Mouse (Mus musculus) large intestine, adult 2 months (tissue): ENCODE measurements around the gene Ankrd33b. TPM values are rescaled to one million over a fixed set of nuclear protein-coding genes. Genes with fewer than 3 reads are reported as not detected.

Experiments used
- DNase-seq: peaks from one replicate; pipeline ENCODE4 v3.0.0-alpha.2; 2012; ENCODE audit warnings: low read depth, low spot score
- WGBS: fragments of 180-500 bp; shearing (Covaris S2); methylation state at CpG from one replicate; pipeline ENCODE4 v1.1.7; 2018; 5-methylcytosine and 5-hydroxymethylcytosine counted together
- polyA plus RNA-seq: library from polyadenylated mRNA; depleted of rRNA; stranded (reverse); fragments of >200 nt; gene quantifications from 2 replicates; pipeline ENCODE4 v1.2.3, GENCODE M21; 2012

Ankrd33b gene
- polyA plus RNA-seq, 1 experiment = 0.21 TPM

DNA sequence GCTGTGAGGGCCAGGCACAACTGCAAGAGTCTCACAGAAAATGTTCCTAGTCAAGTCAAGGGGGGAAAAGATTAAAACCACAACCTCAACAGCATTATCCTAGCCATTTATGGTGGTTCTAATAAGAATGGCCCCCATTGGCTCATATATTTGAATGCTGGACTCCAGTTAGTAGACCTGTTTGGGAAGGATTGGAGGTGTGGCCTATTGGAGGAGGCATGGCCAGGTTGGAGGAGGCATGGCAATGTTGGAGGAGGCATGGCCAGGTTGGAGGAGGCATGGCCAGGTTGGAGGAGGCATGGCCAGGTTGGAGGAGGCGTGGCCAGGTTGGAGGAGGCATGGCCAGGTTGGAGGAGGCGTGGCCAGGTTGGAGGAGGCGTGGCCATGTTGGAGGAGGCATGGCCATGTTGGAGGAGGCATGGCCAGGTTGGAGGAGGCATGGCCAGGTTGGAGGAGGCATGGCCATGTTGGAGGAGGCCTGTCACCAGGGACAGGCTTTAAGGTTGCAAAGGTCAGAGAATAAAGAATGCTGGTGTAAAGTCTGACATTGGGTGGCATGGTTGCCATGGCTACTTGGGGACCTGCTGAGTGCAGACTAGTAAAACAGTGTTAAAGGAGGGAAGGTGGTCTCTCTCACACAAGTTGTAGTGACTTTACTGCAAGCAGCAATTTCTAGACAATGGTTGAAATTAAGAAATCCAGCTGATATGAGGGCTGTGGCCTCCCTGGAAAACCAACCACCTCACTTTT, 50.3 kb downstream of the Ankrd33b start:
- DNase-seq = no peak
- 94% methylated on average over 3 of the region's 3 CpGs for WGBS

GRCm38 (mm10) chr15:31315630-31316231, 51.8 kb downstream of the Ankrd33b start:
- DNase-seq = peak; percentile 13
- 15% methylated on average over 5 of the region's 5 CpGs for WGBS

DNA sequence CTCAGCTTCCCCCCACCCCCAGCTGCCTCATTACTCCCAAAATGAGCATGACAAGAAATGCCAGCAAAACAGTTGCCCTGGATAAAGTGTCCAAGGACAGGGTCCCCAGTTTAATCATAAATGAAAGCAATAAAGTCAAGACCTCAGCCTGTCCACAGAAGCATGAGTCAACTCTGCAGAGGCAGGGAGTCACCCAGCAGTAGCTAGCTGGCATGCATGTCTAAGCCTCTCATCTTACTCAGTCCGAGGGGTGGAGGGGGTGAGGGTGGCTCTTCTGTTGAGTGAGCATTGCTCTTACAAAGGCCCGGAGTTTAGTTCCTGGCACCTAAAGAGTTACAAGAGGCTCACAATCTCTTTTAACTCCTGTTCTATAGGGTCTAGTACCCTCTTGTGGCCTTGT, 55.5 kb downstream of the Ankrd33b start:
- no peak for DNase-seq
- 45% methylated on average over 2 of the region's 2 CpGs for WGBS

DNA sequence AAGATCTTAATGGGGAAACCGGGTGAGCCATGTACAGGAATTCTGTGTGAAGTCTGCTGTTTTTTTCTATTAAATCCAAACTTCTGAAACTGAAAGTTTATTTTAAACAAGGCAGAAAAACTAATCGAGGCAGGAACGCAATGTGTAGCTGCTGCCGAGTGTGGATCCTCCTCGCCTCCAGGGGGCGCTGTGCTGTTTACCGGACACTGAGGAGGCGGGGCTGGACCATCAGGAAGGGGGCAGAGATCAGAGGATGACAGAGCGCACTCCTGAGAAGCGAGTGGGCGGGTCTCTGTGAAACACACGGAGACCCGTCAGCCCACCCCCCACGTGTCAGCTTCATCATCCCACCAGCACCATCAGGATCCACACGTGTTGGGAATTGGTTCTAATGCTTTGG, 58.0 kb downstream of the Ankrd33b start:
- DNase-seq = no peak
- WGBS = 73% methylated on average over 15 of the region's 15 CpGs

DNA sequence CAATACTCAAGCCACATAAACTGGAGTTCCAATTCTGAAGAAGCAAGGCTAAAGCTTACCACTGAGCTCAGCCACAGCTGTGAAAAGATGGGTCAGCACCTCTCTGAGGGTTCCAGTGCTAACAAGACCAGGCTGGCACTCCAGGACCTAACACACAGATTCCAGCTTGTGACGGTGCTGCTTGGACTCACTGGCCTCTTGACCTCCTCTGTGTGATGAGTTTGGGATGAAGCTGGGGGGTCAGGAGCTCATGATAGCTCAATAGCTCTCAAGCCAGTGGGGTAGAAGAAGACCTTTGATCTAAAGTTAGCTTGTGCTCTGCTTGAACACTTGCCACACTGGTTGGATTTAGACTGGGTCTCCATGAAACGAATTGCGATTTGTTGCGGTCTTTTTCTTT, 60.8 kb downstream of the Ankrd33b start:
- no peak for DNase-seq
- WGBS = 84% methylated on average over 4 of the region's 4 CpGs

GRCm38 (mm10) chr15:31305181-31305580, 62.3 kb downstream of the Ankrd33b start:
- no peak for DNase-seq
- 42% methylated on average over 6 of the region's 6 CpGs for WGBS

- DNase-seq = no peak
- 75% methylated on average over 3 of the region's 3 CpGs for WGBS
Observed at GRCm38 (mm10) chr15:31304302-31304701, 63.2 kb downstream of the Ankrd33b start.

DNA sequence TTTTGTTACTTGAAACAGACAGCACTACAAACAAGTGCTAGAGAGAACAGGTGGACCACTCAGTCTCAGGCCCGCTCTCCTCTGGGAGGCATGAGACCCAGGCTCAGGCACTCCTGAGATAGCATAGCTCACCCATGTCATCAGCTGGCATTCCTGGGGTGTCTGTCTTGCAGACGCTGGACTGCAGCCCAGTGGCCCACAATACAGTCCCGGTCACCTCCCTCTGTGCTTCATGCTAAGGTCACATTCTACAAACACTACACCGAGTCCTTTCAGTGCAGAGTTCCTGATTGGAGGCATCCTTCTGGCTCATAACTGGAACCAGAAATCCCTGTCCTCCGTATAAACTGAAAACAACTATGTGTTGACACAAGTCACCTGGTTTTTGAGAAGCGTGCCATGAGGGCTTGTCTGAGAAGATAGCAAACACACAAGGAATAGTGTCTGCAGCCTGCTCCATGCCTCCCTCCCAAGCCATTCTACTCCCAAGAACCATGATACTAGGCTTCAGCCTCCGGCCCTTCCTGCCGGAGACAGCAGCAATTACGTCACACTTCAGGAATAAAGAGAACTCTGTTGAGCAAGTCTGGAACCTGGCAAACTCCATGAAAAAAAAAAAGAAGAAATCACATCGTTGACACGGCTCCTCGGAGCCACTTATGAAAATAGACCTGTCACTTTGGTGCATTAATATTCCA, 65.1 kb downstream of the Ankrd33b start:
- DNase-seq = no peak
- 28% methylated on average over 12 of the region's 12 CpGs for WGBS

DNA sequence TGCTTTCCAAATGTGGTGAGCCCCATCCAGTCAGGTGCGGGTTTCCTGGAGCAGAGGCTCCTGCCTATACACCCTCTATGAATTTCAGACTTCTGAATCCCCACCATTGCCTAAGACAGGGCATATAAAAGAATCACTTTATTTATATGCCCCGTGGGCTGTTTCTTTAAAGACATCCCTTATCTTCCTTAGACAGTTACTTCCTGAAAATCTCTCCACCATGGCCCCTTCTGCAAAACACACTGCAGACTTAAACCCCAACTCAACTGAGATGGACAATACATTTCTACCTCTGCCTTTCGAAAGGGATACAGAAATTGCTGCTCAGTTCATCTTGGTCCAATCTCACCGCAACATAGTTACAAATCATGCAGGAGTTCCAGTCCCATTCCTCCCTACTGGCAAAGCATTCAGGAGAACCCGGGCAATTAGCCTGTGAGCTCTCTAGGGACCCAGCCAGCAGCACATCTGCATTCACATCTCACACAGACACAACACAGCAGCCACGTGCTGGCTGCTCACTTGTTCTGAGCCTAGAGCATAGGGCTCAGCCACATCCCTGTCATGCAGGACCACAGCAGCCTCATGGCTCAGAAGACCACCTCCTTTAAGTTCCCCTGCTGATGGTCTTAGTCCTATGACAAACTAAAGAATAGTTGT, 68.1 kb downstream of the Ankrd33b start:
- DNase-seq = no peak
- 56% methylated on average over 6 of the region's 6 CpGs for WGBS

GRCm38 (mm10) chr15:31297777-31298137, 69.8 kb downstream of the Ankrd33b start:
- 27% methylated on average over 13 of the region's 13 CpGs for WGBS
- DNase-seq = no peak

DNA sequence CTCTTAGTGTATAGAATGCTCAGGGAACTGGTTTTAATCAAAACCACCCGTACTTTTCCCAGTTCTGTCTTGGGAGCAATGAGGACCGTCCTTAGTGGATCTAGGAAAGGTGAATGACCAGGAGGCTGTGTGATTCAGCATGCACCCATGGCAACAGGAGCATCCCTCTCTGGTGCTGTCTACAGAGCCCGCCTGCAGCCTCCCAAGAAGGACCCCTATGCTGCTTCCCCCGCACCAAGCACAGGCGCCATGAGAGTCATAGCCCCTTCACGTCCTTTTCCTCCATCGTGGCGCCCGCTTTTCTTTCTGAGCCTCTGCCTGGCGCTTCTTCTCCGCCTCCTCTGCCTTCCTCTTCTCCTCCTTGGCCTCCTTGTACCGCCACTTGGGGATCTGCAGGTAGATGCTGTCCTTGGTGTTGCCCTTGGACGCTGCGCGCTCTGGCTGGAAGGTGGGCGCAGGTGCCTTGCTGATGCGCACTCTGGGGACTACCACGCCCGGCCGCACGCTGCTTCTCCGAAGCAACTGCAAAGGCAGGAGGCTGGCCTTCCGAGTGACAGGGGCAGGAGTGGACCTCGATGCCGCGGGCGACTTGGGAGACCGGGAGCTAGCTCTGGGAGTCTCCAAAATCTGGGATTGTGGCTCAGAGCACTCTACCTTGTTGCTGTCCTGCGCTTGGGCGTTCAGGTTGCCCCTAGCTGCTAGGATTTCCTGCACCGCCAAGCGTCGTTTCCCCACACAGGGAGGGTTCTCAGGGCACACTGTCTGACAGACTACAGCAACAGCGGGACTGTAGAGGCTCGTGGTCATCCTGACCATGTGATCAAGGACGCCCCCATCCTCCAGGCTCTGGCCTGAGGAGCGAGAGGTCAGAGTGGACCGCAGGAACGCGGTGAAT, 70.4 kb downstream of the Ankrd33b start:
- WGBS = 18% methylated on average over 40 of the region's 40 CpGs
- DNase-seq = no peak

DNA sequence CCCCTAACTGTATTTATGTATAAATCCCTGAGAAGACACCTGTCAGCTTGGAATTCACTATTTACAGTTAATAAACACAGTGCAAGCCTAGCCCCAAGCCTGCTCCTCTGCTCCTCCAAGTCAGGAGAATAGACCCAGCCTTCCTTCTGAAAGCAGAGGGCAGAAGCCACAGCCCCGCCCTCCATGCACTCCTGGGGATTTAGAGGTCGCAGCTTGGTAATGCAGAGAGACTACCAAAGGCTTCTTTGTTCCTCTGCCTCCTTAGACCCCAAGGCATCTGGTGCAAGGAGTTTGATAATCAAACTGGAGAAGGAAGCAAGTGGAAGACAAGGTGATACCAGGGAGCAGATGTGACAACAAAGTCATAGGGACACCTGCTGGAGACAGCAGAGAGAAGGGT, 73.2 kb downstream of the Ankrd33b start:
- no peak for DNase-seq
- 7% methylated on average over 2 of the region's 2 CpGs for WGBS

- DNase-seq = no peak
- WGBS = 20% methylated on average over 3 of the region's 3 CpGs
Observed at GRCm38 (mm10) chr15:31292627-31293026, 74.9 kb downstream of the Ankrd33b start.

- WGBS = 77% methylated on average over 3 of the region's 3 CpGs
- no peak for DNase-seq
Observed at GRCm38 (mm10) chr15:31285695-31286094, 81.8 kb downstream of the Ankrd33b start.

DNA sequence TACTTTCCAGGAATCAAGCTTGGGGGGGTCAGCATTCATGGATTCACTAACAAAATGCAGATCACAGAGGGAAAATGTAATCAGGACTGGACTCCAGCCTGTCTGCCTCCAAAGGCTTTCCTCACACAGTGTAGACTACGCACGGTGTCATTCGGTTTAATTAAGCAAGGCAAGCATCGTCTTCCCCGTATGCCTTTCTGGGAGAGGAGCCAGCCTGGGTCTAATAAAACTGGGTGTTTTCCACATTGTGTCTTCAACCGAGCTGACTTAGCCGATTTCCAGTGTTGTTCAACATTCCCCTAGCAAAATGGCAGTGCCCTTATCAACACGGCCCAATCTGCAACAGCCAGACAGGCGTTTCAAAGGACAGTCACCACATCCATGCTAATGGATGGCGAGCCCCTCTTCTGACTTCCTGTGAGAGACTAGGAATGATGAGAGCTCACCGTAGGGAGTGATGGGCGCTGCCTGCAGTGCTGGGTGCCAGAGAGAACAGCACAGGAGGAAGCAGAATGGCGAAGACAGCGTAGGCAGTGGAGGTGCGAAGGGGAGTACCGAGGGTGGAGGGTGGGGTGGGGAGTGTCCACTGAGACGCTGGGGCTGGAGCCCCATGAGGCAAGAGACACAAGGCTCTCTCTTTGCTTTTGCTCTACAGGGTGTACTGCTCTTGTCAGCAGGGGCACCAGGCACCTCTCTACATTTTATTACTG, 82.4 kb downstream of the Ankrd33b start:
- WGBS = 29% methylated on average over 17 of the region's 17 CpGs
- peak; percentile 38 for DNase-seq

DNA sequence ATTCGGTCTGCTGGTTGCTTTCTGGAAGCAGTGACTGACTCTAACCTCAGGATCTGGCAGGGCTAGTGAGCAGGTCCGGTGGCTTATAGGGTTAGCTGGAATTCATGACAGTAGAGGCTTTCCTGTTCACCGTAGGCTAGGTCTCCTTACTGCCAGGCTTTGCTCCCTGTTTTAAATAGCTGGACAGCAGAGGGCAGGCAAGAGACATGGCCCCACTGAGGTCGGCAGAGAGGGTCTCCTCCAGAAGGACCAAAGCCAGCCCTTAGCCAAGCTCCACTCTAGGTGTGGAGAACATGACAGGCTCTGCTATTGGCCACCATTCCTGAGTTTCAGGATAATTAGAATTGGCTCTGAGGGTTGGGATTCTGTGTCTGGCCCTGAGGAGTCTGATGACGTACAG, 83.4 kb downstream of the Ankrd33b start:
- WGBS = 73% methylated on average over 5 of the region's 5 CpGs
- no peak for DNase-seq

GRCm38 (mm10) chr15:31282353-31282752, 85.2 kb downstream of the Ankrd33b start:
- no peak for DNase-seq
- 54% methylated on average over 3 of the region's 3 CpGs for WGBS

DNA sequence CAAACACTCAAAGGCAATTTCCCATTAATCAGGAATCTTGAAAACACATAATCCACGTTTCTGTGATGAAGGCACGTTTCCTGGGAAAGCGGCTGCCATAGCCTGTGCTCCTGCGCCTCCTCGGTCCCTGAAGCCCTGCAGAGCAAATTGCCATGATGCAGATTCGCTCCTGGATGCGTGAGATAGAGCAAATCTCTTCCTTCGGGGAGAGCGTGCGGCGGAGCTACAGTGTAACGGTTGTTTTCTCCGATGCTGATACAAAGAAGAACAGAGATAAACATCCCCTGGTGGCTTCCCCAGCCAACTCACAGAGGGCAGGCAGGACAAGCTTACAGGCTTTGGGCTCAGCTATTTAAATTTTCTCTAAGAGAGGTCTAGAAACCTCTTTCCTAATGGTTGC, 85.7 kb downstream of the Ankrd33b start:
- no peak for DNase-seq
- 78% methylated on average over 13 of the region's 13 CpGs for WGBS

DNA sequence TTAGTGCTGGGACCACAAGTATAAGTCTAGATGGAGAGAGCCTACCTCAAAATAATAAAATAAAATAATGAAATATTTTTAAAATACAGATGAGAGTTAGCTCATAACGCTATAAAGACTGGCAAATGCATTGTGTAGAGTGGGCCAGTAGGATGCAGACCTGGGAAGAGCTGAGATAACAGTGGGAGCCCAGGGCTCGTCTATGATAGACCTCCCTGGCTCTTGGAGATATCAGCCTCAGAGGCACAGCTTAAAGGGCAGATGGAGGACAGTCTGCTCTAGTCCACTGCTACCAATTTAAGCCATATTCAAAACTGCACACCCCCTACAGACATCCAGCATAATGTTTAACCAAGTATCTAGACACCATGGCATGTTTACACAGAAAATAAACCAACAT, 86.8 kb downstream of the Ankrd33b start:
- DNase-seq = no peak
- WGBS = 86% methylated on average over 2 of the region's 2 CpGs
